Mouse (Mus musculus) ZHBTc4 (cell line): ENCODE measurements around the gene Palm2.
A peak's percentile ranks its signal among the peaks of the same experiment; 100 is the strongest.

ENCODE experiments used
- DNase-seq: peaks from one replicate; pipeline ENCODE4 v3.0.0-alpha.2; 2011; ENCODE audit warnings: low read depth, low spot score

Gene Palm2

GRCm38 (mm10) chr4:57703574-57704470 lies 269.8 kb downstream of the Palm2 start:
- no peak for DNase-seq

DNA sequence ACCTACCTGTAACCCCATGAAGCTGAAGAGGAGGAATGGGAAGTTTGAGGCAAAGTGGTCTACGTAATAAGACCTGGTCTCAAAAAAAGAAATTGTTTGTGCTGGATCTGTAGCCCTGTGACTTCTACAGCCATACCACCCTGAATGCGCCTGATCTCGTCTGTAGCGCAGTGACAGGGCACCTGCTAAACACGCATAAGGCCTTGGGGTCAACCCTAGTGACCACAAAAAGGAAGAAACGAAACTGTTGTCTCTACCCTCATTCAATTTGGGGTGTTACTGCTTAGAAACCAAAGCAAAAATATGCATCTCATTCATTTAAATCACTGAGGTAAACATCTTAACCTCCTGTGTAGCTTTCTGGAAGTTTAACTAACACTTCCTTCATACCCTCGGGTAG lies 270.5 kb downstream of the Palm2 start:
- no peak for DNase-seq

DNA sequence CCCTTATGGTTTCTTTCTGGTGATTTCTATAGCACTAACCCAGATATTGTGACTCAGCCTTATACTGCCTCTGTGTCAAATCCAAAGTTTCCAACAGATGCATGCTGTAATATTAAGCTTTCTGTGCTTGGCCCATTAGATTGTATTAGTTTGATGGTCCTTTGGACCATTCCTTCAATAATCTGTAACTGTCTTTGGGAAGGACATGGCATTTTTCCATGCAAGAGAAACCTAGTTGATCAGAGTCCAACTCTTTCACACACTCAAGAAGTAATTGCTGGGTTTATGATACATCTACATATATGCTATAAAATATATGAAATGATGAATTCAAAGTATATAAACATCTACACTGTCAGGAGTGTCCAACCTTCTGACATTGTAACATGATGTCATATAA lies 281.8 kb downstream of the Palm2 start:
- DNase-seq = no peak

DNA sequence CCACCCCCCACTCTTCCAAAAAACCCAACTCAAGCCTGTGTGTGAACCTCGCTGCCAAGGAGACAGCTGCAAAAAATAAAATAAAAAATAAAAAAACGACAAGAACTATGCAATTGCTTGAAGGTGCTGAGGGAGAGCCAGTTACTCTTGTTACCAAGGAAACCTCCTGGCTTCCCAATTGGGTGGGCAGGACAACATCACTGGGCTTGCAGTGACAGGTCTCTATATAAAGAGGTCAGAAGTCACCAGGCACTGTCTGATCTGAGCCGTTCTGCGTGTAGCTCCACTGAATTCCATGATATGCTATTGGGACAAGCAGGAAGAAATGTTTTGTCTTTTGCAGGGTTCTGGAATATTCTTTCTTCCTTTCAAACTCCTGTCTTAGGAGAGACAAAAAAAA lies 282.7 kb downstream of the Palm2 start:
- DNase-seq = no peak

GRCm38 (mm10) chr4:57717354-57717753 lies 283.3 kb downstream of the Palm2 start, which contains the start of gene Akap2:
TSS of gene Akap2 (plus strand) at chr4:57717657.
- DNase-seq = no peak

DNA sequence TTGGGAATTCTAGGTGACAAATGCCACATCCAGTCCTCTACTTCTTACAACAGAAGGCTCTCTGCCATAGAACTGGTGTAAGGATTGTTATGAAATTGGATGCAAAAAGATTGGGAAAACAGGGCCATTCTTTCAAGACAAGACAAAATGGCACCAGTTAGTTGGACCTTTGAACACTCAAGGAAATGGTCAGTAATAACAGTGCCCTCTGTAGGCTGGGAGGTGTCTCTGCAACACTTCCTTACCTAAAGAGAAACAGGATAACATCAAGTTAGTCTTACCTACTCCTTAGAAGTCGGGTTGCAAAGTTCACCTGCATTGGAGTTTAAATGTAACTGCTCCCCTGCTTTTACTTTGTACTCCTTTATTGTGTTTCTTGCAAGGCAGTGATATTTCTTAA lies 285.3 kb downstream of the Palm2 start:
- DNase-seq = peak; percentile 57

DNA sequence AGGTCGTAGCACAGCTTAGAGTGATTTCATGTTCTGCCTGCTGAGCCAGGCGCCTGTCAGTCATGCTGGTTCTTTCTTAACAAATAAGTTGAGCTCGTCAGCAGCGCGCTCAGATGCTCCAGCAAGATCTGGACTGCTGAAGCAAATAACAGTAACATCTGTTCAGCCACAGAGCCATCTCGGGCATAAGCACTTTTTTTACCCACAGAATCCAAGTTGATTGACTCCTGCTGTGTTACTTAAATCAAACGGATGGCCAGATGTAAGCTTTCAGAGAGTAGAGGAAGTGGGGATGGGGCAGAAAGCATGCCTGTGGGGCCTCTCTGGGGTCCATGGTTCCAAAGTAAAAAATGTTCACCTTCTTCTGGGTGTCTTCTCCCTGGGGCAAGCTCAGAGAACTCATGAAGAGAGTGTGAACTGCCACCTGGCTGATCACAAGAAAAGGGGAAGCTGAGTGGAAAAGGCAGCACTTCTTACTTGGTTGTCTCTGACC lies 286.9 kb downstream of the Palm2 start:
- peak; percentile 37 for DNase-seq

- no peak for DNase-seq
Measured at GRCm38 (mm10) chr4:57722296-57722695, 288.2 kb downstream of the Palm2 start.

DNA sequence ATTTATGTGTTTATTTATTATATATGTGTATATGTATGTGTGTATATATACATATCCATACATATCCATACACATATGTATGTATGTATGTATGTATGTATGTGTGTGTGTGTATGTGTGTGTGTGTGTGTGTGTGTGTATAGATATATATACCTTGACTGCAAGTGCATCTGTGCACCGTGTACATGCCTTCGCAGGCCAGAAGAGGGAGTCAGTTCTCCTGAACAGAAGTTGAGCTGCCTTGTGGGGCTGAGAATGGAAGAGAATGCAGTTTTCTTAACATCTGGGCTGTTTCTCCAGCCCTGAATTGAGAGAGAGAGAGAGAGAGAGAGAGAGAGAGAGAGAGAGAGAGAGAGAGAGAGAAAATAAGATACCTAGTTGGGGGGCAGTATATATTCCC lies 289.6 kb downstream of the Palm2 start:
- DNase-seq = peak; percentile 73

GRCm38 (mm10) chr4:57725569-57725968 lies 291.5 kb downstream of the Palm2 start:
- DNase-seq = no peak

- DNase-seq = no peak
Measured at GRCm38 (mm10) chr4:57728611-57729183, 294.6 kb downstream of the Palm2 start.

GRCm38 (mm10) chr4:57730047-57730446 lies 296.0 kb downstream of the Palm2 start:
- DNase-seq = no peak

- DNase-seq = no peak
Measured at GRCm38 (mm10) chr4:57730801-57731598, 297.0 kb downstream of the Palm2 start.

GRCm38 (mm10) chr4:57732351-57732750 lies 298.3 kb downstream of the Palm2 start:
- DNase-seq = no peak

DNA sequence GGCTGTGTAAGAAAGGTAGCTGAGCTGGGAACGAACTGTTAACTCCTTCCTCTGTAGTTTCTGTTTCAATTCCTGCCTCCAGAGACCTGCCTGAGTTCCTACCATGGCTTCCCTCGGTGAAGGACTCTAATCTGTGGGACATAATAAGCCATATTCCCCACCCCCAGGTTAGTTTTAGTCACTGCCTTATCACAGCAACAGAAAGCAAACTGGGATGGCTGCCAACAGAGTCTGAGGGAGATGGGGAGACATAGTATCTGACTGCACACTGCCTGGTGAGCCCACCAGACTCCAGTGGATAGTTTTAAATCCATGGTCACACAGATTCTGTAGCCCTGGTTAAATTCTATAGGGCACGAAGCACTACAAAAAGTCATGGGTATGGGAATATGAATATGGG lies 299.4 kb downstream of the Palm2 start:
- no peak for DNase-seq

GRCm38 (mm10) chr4:57735426-57735825 lies 301.4 kb downstream of the Palm2 start:
- no peak for DNase-seq

DNA sequence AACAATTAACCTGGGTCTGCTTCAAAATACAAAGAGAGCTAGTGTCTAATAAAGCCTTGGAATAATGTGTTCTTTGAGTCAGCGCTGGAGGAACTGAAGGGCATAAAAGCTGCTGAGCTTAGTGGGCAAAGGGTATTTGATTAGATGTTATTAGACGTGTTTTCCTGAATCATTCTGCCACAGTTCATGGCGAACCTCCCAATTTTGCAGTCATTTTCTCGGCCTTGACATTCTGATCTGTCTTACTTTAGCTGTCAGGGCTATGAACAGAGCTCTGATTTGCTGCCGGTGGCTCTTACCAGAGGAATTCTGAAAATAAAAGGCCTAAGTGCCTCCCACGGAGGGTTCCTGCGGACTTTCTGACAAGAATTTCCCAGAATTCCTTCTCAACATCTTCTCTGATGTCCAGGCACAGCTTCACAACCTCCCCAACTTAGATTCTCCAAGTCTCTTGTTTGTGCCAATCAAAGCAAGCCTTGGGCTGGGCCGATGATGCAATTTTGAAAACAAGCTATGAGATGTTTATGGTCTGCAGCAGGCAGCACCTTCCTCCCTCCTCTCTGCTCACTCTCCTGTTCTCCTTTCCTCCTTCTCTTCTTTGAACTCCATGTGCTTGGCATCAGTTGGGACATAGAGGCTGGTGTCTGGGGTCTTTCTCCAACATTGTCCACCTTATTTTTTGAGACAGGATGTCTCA lies 305.0 kb downstream of the Palm2 start:
- no peak for DNase-seq

DNA sequence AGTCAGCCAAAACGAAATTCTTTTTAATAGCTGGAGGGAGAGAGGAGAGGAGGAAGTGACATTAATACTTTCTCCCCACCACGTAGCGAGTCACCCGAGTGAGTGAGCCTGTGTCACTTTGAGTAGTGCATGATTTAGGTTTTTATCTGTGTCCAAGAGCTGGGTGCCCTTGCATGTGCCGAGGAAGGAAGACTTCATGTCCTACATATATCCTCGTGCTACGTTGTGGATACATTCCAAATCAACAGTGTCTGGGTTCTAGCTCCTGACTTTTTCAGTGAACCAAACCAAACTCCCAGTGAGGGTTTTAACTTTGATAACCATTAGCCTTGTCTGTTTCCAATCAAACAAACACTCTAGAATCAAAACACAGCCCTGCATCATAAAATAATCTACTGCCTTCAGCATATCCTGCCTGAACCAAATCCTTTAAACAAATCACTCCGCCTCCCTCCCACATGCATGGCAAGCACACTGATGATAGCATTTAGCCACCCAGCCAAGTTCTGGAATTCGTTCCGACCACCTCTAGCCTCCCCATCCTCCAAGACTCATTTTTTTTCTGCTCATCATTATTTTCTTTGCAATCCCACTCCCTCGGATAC lies 309.4 kb downstream of the Palm2 start:
- no peak for DNase-seq

DNA sequence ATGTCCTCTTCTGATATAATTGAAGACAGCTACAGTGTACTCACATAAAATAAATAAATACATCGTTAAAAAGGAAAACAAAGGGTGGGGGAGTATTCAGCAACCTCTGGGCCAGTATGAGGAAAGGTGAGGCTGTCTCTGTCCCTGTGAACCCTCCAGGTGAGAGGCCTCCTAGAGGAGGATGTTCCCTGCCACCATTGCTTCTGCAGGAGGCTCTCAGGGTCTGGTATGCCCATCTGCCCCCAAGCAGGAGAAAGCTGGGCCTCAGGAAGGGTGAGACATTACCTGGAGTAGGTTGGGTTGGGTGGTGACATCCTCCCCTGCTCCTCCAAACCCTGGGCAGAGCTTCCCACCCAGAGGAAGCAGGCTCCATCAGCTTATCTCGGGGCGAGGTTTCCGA lies 316.6 kb downstream of the Palm2 start:
- no peak for DNase-seq

GRCm38 (mm10) chr4:57751054-57751453 lies 317.0 kb downstream of the Palm2 start:
- DNase-seq = no peak

DNA sequence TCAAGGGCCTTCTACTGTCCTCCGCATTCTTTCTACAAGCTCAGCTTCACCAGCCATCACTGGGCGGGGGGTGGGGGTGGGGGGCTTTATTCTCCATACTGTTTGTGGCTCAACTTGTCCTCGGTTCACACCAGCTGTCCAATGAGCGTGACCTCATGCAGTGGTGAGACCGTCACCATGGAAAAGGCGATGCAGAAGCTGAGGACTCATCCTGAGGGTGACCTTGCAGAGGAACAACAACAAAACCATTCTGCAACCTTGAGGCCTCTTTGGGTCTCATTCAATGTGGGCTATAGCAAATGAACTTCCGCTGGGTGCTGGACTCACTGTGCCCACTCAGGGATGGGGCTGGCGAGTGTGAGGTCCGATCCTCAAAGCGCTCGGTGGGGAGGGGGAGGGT lies 317.5 kb downstream of the Palm2 start:
- DNase-seq = peak; percentile 34
